Mouse (Mus musculus): ENCODE data around the gene Uba3.

DNA sequence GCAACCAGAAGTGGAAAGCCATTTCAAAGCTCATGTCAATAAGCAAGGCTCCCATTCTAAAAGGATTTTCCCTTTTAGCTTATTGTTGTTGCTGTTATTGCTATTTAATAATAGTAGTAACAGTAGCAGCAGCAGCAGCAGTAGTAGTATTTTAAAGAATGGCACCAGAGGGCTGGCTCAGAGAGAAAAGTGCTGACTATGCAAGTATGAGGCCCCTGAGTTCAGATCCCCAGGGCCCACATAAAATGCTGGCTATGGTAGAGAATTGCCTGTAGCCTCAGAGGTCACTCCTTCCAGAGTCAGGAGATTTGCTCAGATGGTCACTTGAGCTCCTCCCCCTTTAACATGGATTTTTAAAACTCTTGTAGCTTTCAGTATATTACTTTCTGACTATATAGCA is 39.8 kb upstream of the Uba3 start:
- no peak for TF ChIP-seq CTCF (IDR thresholded peaks at IDR 0.05; ENCODE audit: insufficient read depth, low read depth, low read length)
- TF ChIP-seq POLR2A (IDR thresholded peaks at IDR 0.05; ENCODE audit: insufficient read depth, low read depth, low read length) = no peak

All from olfactory bulb, adult 2 months (tissue).